Mouse (Mus musculus): ENCODE data around the gene Ckmt2.

The Ckmt2 gene

DNA sequence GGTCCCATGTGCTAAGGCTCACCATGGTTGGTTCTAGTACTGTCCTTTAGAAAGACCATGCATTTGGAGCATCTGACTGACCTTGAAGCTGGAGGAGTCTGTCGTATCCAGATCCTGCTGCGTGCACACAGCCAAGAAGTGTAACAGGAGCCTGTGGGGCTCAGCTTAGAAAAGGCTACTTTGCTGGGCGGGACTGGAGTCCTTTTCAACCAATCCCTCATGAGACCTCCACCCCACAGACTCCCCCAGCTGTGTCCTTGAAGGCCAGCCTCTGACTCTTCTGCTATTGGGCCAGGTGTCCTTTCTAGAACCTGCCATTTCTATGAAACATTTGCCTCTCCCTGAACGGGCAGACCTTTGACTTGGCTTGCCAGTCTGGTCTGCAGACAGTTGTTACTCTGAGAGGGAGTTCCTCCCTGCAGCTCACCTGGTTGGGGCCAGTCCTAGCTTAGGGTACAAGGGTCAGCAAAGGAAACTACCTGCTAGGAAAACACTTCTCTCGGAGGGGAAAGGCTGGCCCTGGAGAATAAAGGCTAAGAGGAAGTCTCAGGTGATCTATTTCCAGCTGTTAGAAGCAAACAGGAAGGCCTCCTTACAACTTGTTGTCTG is at the start of gene Ckmt2:
Ckmt2 (minus strand) TSS at position 145 of the 609 bp plus-strand sequence.
- Histone ChIP-seq H3K36me3 (ENCODE audit: control insufficient read depth, insufficient read depth, low read length, poor library complexity, severe bottlenecking) (no peaks in the 10 kb centered on the region), H3K27me3 (ENCODE audit: control insufficient read depth, insufficient read depth, low read length, poor library complexity, severe bottlenecking) (no peaks in the 10 kb centered on the region)
- no peak for DNase-seq (ENCODE audit: low read depth, low spot score)

DNA sequence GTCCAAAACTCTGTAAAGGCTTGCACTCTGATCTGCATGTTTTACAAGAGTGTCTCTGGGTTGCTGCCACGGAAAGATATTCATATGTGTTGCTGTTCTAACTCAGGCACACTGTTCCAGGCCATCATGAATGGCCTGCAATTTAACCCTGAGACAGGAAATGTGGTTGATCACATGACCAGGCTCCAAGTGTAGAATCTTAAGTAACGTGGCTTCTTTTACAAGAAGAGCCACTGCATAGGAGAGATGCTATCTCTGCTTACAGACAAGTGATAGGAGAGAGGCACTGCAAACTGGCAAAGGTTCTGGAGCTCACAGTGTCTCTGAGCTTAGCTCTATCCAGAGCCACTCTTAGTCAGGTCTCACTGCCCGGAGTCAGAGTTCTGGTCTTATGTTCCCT is 44.3 kb upstream of the Ckmt2 start:
- Histone ChIP-seq H3K36me3 (ENCODE audit: control insufficient read depth, insufficient read depth, low read length, poor library complexity, severe bottlenecking) (no peaks in the 10 kb centered on the region), H3K27me3 (ENCODE audit: control insufficient read depth, insufficient read depth, low read length, poor library complexity, severe bottlenecking) (no peaks in the 10 kb centered on the region)
- DNase-seq (ENCODE audit: low read depth, low spot score): no peak

DNA sequence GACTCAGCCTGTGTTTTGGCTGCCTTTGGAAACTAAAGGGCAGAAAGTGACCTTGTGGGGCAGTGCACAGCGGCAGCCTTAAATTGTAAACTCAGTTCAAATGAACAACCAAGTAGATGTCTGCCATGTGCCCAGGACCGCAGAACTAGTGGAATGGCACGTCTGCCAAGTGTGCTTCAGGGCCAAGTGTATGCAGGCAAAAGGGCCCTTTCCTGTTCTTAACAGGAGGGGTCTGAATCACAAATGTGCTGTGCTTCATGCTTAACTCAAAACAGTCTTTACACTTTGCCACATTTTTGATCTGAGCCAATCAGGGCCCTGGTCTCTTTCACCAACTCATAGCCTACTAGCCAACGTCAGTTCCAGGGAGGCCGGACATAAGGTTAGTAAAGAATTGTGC is 42.1 kb upstream of the Ckmt2 start:
- no peak for DNase-seq (ENCODE audit: low read depth, low spot score)
- Histone ChIP-seq H3K36me3 (ENCODE audit: control insufficient read depth, insufficient read depth, low read length, poor library complexity, severe bottlenecking) (no peaks in the 10 kb centered on the region), H3K27me3 (ENCODE audit: control insufficient read depth, insufficient read depth, low read length, poor library complexity, severe bottlenecking) (no peaks in the 10 kb centered on the region)

DNA sequence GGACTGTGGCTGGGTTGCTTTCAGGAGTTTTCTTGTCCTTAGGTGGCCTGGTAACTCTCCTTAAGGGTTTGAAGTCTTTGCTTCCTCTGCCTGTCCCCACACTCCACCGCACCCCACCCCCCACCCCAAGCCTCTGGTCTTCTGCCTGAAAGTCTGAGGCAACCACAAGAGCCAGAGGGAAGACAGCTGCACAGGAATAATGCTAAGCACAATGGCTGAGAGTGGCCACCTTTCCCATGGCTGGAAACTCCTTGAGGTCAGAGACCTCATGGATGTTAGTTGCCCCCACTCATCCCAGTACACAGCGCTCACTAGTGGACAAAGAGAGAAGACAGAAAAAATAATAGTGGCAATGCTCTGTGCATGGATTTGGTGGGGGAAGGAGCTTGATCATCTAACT is 41.1 kb upstream of the Ckmt2 start:
- DNase-seq (ENCODE audit: low read depth, low spot score): no peak
- Histone ChIP-seq H3K27me3 (ENCODE audit: control insufficient read depth, insufficient read depth, low read length, poor library complexity, severe bottlenecking) (no peaks in the 10 kb centered on the region), H3K36me3 (ENCODE audit: control insufficient read depth, insufficient read depth, low read length, poor library complexity, severe bottlenecking) (no peaks in the 10 kb centered on the region)

DNA sequence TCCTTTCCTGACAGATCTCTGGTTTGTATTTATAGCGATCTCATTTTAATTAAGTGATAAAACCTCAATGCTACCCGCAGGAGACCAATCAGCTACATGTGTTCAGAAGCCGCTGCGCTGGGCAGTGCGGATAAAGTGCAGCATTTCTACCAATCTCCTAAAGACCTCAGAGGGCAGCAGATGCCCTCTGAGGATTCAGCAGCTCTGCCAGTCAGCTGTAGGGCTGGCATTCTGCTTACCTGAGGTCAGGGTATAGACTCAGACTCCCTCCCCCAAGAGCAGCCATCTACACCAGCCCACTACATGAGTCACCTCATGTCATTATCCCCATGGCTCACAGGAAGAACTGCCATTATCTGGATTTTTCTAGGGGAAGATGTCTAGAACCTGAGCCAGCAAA is 39.6 kb upstream of the Ckmt2 start:
- DNase-seq (ENCODE audit: low read depth, low spot score): no peak
- no peaks in the 10 kb centered on the region for H3K27me3 ChIP-seq (ENCODE audit: control insufficient read depth, insufficient read depth, low read length, poor library complexity, severe bottlenecking)
- H3K36me3 ChIP-seq (ENCODE audit: control insufficient read depth, insufficient read depth, low read length, poor library complexity, severe bottlenecking): no peaks in the 10 kb centered on the region

DNA sequence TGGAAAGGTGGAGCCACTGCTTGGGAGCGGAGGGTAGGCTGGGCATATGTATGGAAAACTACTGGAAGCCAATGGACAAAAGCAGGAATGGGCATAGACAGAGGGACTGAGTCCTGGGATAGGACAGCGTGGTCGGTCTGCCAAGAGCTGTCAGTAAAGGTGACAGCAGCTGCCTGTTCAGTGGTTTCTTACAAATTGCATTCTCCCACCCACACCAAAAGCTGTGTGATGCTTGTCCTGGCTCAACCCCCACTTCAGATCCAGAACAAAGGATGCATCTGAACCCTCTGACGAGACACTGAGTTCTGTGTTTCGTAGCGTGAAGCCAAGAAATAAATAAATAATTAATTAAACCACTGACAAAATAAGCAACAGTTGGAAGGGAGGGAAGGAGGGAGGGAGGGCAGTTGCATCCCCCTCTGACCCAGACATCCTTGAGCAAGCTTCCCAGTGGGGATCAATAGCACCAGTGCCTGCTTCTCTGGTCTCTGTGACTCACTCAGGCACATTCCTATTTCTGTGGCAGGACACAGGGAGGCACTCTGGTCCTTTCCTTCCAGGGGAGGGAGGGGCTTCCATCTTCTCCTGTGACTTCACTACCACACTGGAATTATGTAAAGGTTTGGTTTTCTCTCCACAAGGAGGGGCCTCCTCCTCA is 39.0 kb upstream of the Ckmt2 start:
- no peaks in the 10 kb centered on the region for H3K36me3 ChIP-seq (ENCODE audit: control insufficient read depth, insufficient read depth, low read length, poor library complexity, severe bottlenecking)
- DNase-seq (ENCODE audit: low read depth, low spot score): no peak
- no peaks in the 10 kb centered on the region for H3K27me3 ChIP-seq (ENCODE audit: control insufficient read depth, insufficient read depth, low read length, poor library complexity, severe bottlenecking)

DNA sequence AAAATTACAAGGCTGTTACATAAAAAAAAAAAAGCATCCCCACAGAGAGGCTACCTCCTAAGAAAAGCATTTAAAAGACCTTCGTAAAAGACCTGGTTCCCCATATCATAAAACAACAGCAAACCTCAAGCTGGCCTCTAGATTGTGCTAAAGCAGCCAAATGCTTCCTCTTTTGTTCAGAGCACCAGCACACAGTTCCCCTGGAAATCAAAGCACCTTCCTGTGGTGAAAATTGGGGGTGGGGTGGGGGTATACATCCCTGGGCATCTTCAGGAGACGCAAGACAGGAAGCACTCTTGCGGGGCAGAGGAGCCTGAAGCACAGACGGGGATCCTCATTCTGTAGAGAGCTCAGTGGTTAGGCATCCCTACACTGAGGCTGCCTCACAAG is 38.5 kb upstream of the Ckmt2 start:
- no peaks in the 10 kb centered on the region for H3K36me3 ChIP-seq (ENCODE audit: control insufficient read depth, insufficient read depth, low read length, poor library complexity, severe bottlenecking)
- peak; percentile 2 for DNase-seq (ENCODE audit: low read depth, low spot score)
- no peaks in the 10 kb centered on the region for H3K27me3 ChIP-seq (ENCODE audit: control insufficient read depth, insufficient read depth, low read length, poor library complexity, severe bottlenecking)

DNA sequence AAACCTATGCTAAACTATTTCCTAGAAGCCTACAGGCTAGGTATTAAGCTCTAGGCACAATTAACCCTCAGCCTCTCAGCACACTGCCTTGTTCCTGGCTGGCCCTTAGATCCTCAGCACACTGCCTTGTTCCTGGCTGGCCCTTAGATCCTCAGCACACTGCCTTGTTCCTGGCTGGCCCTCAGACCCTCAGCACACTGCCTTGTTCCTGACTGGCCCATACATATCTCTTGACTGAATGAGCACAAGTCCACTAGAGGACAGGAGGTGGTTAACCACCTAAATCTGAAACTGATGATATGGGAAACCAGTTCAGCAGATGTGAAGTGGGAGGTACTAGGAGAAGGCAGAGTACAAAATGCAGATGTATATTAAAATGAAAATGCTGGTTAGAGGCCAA is 35.0 kb upstream of the Ckmt2 start:
- Histone ChIP-seq H3K27me3 (ENCODE audit: control insufficient read depth, insufficient read depth, low read length, poor library complexity, severe bottlenecking) (no peaks in the 10 kb centered on the region), H3K36me3 (ENCODE audit: control insufficient read depth, insufficient read depth, low read length, poor library complexity, severe bottlenecking) (no peaks in the 10 kb centered on the region)
- no peak for DNase-seq (ENCODE audit: low read depth, low spot score)

DNA sequence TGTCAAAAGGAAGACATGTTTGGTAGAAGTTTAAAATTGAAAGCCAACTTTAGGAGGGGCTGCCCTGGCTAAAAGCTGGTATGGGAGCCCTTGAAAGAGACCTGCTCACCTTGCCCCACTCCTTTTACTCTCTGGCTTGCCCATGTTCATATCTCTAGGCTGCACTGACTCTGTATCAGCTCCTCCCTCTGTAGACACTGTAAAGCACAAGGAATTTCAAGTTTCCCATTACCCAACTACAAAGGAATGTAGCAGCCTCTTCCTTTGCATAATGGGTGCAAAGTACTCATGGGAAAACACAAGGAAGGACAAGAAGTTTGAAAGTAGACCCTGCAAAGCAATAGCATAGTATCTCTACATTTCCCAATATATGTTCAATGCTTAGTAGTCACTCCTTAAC is 34.5 kb upstream of the Ckmt2 start:
- no peaks in the 10 kb centered on the region for H3K36me3 ChIP-seq (ENCODE audit: control insufficient read depth, insufficient read depth, low read length, poor library complexity, severe bottlenecking)
- no peak for DNase-seq (ENCODE audit: low read depth, low spot score)
- no peaks in the 10 kb centered on the region for H3K27me3 ChIP-seq (ENCODE audit: control insufficient read depth, insufficient read depth, low read length, poor library complexity, severe bottlenecking)

DNA sequence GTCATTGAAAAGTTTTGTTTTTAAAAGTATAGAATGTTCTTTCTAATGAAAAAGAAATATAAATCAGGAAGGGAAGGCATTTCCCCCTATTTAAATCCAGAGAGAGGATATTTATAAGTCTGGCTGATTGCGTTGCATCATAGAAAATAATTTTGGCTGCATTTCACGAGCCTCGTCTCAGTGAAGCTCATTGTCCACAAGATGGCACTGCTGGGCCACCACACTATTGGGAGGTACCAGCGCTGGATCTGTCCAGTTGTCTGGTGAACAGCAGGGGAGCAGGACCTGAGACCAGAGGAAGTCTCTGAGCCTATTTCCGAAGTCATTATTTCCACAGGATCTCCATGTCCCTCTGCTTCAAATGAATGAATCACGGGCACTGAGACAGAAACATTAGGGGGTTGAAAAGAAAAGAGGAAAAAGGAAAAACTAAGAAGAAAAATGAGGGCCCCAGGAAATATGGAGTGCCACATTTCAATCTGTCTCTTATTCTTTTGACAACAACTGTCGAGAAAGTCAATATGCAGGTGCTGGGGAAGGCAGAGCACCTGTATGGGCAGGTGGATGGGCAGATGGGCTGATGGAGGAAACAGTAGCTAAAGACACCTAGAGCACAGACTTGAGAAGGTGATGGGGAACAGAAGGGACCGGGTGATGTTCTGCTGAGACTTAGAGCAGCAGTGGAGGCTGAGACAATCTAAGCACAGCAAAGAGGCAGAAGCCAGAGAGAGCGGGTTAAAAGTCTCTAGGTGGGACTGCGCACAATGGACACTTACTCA is 31.7 kb upstream of the Ckmt2 start:
- no peaks in the 10 kb centered on the region for H3K27me3 ChIP-seq (ENCODE audit: control insufficient read depth, insufficient read depth, low read length, poor library complexity, severe bottlenecking)
- no peaks in the 10 kb centered on the region for H3K36me3 ChIP-seq (ENCODE audit: control insufficient read depth, insufficient read depth, low read length, poor library complexity, severe bottlenecking)
- DNase-seq (ENCODE audit: low read depth, low spot score): peak; percentile 76

DNA sequence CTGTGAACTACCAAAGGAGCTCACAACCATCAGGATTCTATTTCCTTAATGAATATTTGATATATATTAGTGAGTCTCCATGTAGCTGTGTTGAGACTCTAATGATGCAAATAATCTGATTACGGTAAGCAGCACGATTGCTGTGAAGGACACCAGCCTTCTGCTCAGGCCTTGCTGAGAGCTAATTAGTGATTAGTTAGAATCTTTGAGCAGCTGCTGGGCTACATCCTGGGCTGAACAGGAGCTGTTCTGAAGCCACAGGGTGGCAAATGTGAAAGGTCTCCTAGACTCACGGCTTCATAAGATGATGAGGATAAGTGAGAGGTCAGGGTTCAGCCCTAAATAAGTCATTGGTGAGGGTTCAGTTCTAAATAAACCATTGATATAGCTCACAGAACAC is 29.7 kb upstream of the Ckmt2 start:
- DNase-seq (ENCODE audit: low read depth, low spot score): no peak
- Histone ChIP-seq H3K27me3 (ENCODE audit: control insufficient read depth, insufficient read depth, low read length, poor library complexity, severe bottlenecking) (no peaks in the 10 kb centered on the region), H3K36me3 (ENCODE audit: control insufficient read depth, insufficient read depth, low read length, poor library complexity, severe bottlenecking) (no peaks in the 10 kb centered on the region)

DNA sequence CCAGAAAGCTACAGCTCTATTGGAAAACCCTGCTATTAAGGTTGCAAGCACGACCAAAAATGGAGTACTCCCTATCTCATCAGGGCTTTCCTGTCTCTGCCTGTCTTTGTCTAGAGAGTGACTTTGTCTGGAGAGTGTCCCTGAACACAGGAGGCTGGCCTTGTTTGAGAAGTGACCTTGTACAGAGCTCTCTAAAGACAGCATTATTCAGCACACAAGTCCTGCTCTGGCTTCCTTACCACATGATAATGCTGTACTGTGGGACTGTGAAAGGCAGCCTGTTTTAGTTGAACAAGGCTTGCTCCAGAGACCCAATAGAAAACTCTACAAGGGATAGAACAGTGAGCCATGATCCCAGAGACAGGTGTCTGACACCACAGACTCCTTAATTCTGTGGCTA is 19.8 kb upstream of the Ckmt2 start:
- no peak for DNase-seq (ENCODE audit: low read depth, low spot score)
- no peaks in the 10 kb centered on the region for H3K36me3 ChIP-seq (ENCODE audit: control insufficient read depth, insufficient read depth, low read length, poor library complexity, severe bottlenecking)
- H3K27me3 ChIP-seq (ENCODE audit: control insufficient read depth, insufficient read depth, low read length, poor library complexity, severe bottlenecking): no peaks in the 10 kb centered on the region; the same call in 1 of the 2 replicates

DNA sequence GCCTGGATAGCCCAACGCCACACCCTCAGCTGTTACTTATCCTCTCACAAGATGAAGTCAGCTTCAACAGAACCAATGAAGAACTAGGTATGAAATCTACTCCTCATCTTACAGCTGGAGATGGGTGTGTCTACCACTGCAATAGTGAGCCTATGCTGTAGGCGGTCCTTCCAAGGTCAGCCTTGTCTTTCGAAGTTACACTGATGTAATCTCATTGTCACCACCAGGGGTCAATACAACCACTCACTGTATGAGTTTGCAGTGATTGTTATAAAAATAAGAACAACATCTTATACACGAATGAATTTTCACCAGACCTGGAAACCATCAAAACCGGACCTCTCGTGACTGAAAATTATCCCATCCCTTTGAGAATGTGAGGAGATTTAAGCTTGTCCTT is 16.4 kb upstream of the Ckmt2 start:
- no peaks in the 10 kb centered on the region; the same call in 1 of the 2 replicates for H3K27me3 ChIP-seq (ENCODE audit: control insufficient read depth, insufficient read depth, low read length, poor library complexity, severe bottlenecking)
- peak; percentile 44 for DNase-seq (ENCODE audit: low read depth, low spot score)
- H3K36me3 ChIP-seq (ENCODE audit: control insufficient read depth, insufficient read depth, low read length, poor library complexity, severe bottlenecking): no peaks in the 10 kb centered on the region

DNA sequence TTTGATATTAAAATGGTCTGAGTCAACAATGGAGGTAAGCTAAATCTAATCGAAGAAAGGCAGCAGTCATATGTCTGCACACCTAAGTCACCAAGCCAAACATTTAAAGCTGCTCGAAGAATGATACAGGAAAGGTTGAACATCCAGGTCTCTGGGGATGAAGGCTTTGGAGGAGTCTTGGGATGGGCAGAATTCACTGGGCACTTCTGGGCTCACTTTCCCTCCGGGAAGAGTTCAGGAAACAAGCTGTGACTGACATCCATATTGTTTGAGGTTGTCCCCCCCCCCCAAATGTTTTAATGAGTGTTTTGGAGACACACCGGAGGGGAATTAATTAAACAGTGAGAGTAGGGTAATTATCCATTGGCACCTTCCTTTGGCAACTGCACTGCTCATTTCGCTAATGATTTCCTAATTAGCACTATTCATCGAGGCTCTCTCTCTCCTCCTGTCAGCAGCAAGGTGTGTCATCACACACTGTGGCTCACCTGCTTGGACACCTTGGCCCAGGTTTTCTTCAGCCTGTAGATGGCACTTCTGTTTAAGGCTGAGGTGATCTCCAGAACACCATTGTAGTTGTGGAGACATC is 13.4 kb upstream of the Ckmt2 start:
- no peak for DNase-seq (ENCODE audit: low read depth, low spot score)
- no peaks in the 10 kb centered on the region for H3K36me3 ChIP-seq (ENCODE audit: control insufficient read depth, insufficient read depth, low read length, poor library complexity, severe bottlenecking)
- no peaks in the 10 kb centered on the region; the same call in 1 of the 2 replicates for H3K27me3 ChIP-seq (ENCODE audit: control insufficient read depth, insufficient read depth, low read length, poor library complexity, severe bottlenecking)
